Mouse (Mus musculus): ENCODE data around the gene Naip2.
A peak's percentile ranks its signal among the peaks of the same experiment; 100 is the strongest.
"Not testable (repeated sequence)": the region's sequence is repeated elsewhere in the genome, so short reads cannot be mapped to it uniquely, and the experiment has no call there.

Gene Naip2

GRCm38 (mm10) chr13:100201659-100202333, at the start of gene Naip2:
TSS of gene Naip2 (minus strand) at chr13:100202092.
- DNase-seq = not testable (repeated sequence)

- DNase-seq = not testable (repeated sequence)
These were observed 45.1 kb upstream of the Naip2 start for GRCm38 (mm10) chr13:100246896-100247519.

- DNase-seq = not testable (repeated sequence)
These were observed 44.3 kb upstream of the Naip2 start, which contains the start of gene Naip5 for GRCm38 (mm10) chr13:100246223-100246622. TSS of gene Naip5 (minus strand) at chr13:100246323.

- no peak for DNase-seq
These were observed 41.8 kb upstream of the Naip2 start for GRCm38 (mm10) chr13:100243702-100244101.

- not testable (repeated sequence) for DNase-seq
These were observed 11.8 kb upstream of the Naip2 start for GRCm38 (mm10) chr13:100213683-100214082.

- DNase-seq = no peak
These were observed 8.6 kb upstream of the Naip2 start for GRCm38 (mm10) chr13:100210540-100210939.

- DNase-seq = no peak
These were observed 1.4 kb upstream of the Naip2 start for GRCm38 (mm10) chr13:100203319-100203718.

GRCm38 (mm10) chr13:100200778-100201177, 1.1 kb downstream of the Naip2 start:
- DNase-seq = no peak

GRCm38 (mm10) chr13:100195421-100195820, 6.5 kb downstream of the Naip2 start:
- DNase-seq = no peak

GRCm38 (mm10) chr13:100183111-100183510, 18.8 kb downstream of the Naip2 start:
- not testable (repeated sequence) for DNase-seq

- not testable (repeated sequence) for DNase-seq
These were observed 27.5 kb downstream of the Naip2 start for GRCm38 (mm10) chr13:100174360-100174759.

- not testable (repeated sequence) for DNase-seq
These were observed 35.5 kb downstream of the Naip2 start for GRCm38 (mm10) chr13:100166378-100166777.

- not testable (repeated sequence) for DNase-seq
These were observed 39.4 kb downstream of the Naip2 start for GRCm38 (mm10) chr13:100162467-100162866.

GRCm38 (mm10) chr13:100161171-100161870, 40.6 kb downstream of the Naip2 start:
- DNase-seq = not testable (repeated sequence)

- no peak for DNase-seq
These were observed 45.3 kb downstream of the Naip2 start for GRCm38 (mm10) chr13:100156624-100157023.

- no peak for DNase-seq
These were observed 49.2 kb downstream of the Naip2 start for GRCm38 (mm10) chr13:100152659-100153058.

GRCm38 (mm10) chr13:100141646-100142314, 60.1 kb downstream of the Naip2 start:
- no peak for DNase-seq

- no peak for DNase-seq
These were observed 76.6 kb downstream of the Naip2 start for GRCm38 (mm10) chr13:100125258-100125643.

GRCm38 (mm10) chr13:100124423-100125257, 77.3 kb downstream of the Naip2 start, which contains the start of gene Smn1:
TSS of gene Smn1 (plus strand) at chr13:100124852.
- peak; percentile 98 for DNase-seq

- no peak for DNase-seq
These were observed 77.9 kb downstream of the Naip2 start for GRCm38 (mm10) chr13:100123970-100124369.

GRCm38 (mm10) chr13:100112218-100112972, 89.5 kb downstream of the Naip2 start:
- no peak for DNase-seq

All from right cerebral cortex, postnatal 25 days (tissue).